Mouse (Mus musculus) heart, embryonic 13.5 days (tissue): ENCODE results near the gene Ntrk3. TPM values are rescaled to one million over a fixed set of nuclear protein-coding genes. Genes with fewer than 3 reads are reported as not detected.

Source experiments
- ATAC-seq: fragments of 200-750 bp; cut with Nextera tagmentation; 2 replicates; pipeline ENCODE4 v1.8.0; 2017; ENCODE audit warnings: moderate TSS enrichment; ENCODE audit not compliant: insufficient number of reproducible peaks, low FRiP score, low TSS enrichment; ENCODE audit errors: extremely low read depth
- H3K27ac ChIP-seq: fragments of 300-500 bp; sonication (generic); replicated peaks from 2 replicates; pipeline ENCODE4 v1.5.1; 2015; ENCODE audit warnings: moderate library complexity, mild to moderate bottlenecking, inconsistent platforms
- H3K27me3 ChIP-seq: fragments of 300-500 bp; sonication (generic); replicated peaks from 2 replicates; pipeline ENCODE4 v1.6.1; 2015; ENCODE audit warnings: mild to moderate bottlenecking, inconsistent platforms
- H3K36me3 ChIP-seq: fragments of 300-500 bp; sonication (generic); 2 replicates; pipeline ENCODE4 v1.6.1; 2015; ENCODE audit warnings: mild to moderate bottlenecking, inconsistent platforms
- H3K4me1 ChIP-seq: fragments of 300-500 bp; sonication (generic); 2 replicates; pipeline ENCODE4 v1.6.1; 2015; ENCODE audit warnings: inconsistent platforms
- H3K4me2 ChIP-seq: fragments of 300-500 bp; sonication (generic); 2 replicates; pipeline ENCODE4 v1.6.1; 2015; ENCODE audit warnings: inconsistent platforms, mild to moderate bottlenecking, moderate library complexity
- H3K4me3 ChIP-seq: fragments of 300-500 bp; sonication (generic); 2 replicates; pipeline ENCODE4 v1.5.1; 2015; ENCODE audit warnings: moderate library complexity, mild to moderate bottlenecking, inconsistent platforms
- H3K9ac ChIP-seq: fragments of 300-500 bp; sonication (generic); 2 replicates; pipeline ENCODE4 v1.6.1; 2015; ENCODE audit warnings: inconsistent platforms, mild to moderate bottlenecking, moderate library complexity
- H3K9me3 ChIP-seq: fragments of 300-500 bp; sonication (generic); 2 replicates; pipeline ENCODE4 v1.6.1; 2016; ENCODE audit warnings: inconsistent platforms
- WGBS: fragments of 180-500 bp; shearing (Covaris S2); methylation state at CpG from one replicate; pipeline ENCODE4 v1.1.7; 2015; ENCODE audit warnings: mixed read lengths; 5-methylcytosine and 5-hydroxymethylcytosine counted together
- polyA plus RNA-seq: library from polyadenylated mRNA; unstranded; fragments of >200 nt; fragmentation: Nextera tagmentation; extraction: Ambion mirVana; gene quantifications from 2 replicates; pipeline ENCODE4 v1.2.1, GENCODE M21; 2015

Gene Ntrk3
- polyA plus RNA-seq, 1 experiment from 2014 or later = 1.1 TPM

DNA sequence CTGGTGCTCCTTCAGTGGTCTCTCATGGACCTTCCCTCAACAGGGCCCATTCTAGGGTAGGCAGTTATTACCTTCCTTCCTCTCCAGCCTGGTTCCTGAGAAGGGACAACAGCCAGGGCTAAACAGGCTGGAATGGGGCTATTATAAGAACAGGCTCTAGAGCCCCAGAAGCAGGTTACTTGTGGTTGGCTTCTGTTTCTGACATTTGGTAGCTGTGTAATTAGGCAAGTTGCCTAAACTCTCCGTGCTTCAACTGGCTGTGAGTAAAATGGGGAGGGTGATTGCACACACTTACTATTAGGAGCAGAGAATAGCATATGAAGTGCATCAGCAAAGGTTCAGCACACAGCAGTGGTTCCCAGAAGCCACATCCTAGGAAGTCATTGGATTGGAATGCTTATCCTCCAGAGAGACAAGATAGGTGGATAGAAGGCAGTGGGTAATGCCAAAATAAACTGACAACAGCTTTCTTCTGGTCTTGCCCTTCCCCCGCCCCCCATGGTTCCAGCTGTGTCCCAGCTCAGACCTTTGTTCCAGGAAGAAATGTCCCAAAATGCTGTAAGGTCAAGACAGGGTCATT is 230.7 kb downstream of the Ntrk3 start:
- Histone ChIP-seq H3K9me3 (no peaks in the 10 kb centered on the region), H3K27ac (no peak overlapping the region), H3K4me1 (no peaks in the 10 kb centered on the region), H3K36me3 (no peaks in the 10 kb centered on the region), H3K4me2 (no peak overlapping the region), H3K27me3 (no peaks in the 10 kb centered on the region), H3K4me3 (no peak overlapping the region), H3K9ac (no peak overlapping the region)
- no peak for ATAC-seq
- WGBS = 34% methylated on average over 2 of the region's 2 CpGs

DNA sequence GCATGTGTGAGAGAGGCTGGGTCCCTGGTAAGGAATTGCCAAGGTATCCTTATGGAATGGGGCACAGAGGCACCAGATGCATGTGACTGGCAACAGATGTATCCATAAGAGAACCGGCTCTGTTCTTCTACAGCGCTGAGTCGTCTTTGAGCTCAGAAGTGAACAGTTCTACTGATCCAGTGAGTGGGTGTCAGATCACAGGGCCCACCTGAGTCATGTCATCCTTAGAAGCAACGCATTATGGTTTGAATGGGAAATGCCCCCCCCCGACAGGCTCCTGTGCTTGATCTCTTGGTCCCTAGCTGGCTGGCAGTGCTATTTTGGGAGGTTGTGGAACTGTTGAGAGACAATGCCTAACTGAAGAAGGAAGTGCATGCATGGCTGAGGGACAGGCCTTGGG is 236.9 kb downstream of the Ntrk3 start:
- no peak for ATAC-seq
- WGBS = 62% methylated on average over 5 of the region's 5 CpGs
- H3K4me2 ChIP-seq = no peak overlapping the region
- H3K36me3 ChIP-seq = no peaks in the 10 kb centered on the region
- no peak overlapping the region for H3K4me3 ChIP-seq
- H3K27me3 ChIP-seq = no peaks in the 10 kb centered on the region
- no peak overlapping the region for H3K9ac ChIP-seq
- H3K27ac ChIP-seq = no peak overlapping the region
- H3K4me1 ChIP-seq = no peaks in the 10 kb centered on the region
- H3K9me3 ChIP-seq = no peaks in the 10 kb centered on the region

DNA sequence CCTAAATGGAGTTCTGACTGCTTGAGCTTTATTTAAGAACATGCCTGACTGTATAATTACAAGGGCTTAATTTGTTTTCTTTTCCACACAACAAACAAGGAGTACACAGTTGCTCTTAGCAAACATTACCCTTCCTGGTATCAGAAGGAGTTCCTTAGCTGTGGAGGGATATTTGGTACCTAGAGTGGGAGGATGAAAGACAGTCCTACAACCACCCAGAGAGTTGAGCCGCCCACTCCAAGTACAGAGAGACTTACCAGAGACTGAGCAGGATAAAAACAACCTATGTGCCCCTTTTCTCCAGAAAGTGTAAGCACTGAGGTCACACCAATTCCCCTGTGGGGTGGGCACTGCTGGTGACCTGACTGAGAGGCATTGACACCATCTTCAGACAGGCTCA is 237.8 kb downstream of the Ntrk3 start:
- 42% methylated on average over 1 of the region's 1 CpGs for WGBS
- Histone ChIP-seq H3K4me2 (no peak overlapping the region), H3K36me3 (no peaks in the 10 kb centered on the region), H3K4me3 (no peak overlapping the region), H3K9ac (no peak overlapping the region), H3K27me3 (no peaks in the 10 kb centered on the region), H3K27ac (no peak overlapping the region), H3K9me3 (no peaks in the 10 kb centered on the region), H3K4me1 (no peaks in the 10 kb centered on the region)
- ATAC-seq = no peak

DNA sequence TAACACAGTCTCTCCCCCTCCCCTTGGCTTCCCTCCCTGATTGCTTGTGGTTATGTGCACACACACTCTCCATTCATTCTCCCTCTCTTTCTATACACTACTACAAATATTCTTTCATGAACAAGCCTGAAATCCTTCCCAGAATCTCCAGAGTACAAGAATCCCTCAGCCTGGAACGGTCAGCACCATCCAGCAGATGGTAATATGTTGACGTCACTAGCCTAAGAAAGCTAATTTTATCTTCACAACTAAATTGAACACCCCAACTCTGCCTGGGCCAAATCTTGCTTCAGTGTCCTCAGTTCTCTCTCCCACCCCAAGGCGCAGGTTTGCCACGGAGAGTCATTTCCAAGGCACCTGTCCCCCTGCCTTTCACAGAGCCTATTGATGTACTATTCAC is 239.5 kb downstream of the Ntrk3 start:
- H3K9me3 ChIP-seq = no peaks in the 10 kb centered on the region
- H3K36me3 ChIP-seq = no peaks in the 10 kb centered on the region
- H3K4me2 ChIP-seq = no peak overlapping the region
- H3K27me3 ChIP-seq = no peaks in the 10 kb centered on the region
- H3K4me3 ChIP-seq = no peak overlapping the region
- no peak for ATAC-seq
- H3K27ac ChIP-seq = no peak overlapping the region
- H3K4me1 ChIP-seq = no peaks in the 10 kb centered on the region
- no peak overlapping the region for H3K9ac ChIP-seq
- 70% methylated on average over 4 of the region's 4 CpGs for WGBS

DNA sequence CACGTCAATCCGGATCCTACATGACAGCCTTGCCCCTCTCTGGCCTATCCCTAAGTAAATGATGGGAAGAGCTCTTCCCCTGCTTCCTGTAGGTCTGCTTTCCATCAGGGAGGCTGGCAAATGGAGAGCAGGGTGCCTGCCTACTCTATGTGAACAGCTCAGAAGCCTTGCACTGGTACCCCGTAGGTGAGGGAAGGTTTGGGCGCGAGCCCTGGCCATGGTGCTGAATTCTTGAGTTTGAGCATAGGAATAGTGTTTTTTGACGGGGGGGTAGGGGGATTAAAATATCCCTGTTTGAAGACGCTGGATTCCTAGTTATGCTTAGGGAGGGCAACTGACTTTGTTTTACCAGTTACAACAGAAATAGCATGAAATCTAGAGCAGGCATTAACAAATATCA is 240.0 kb downstream of the Ntrk3 start:
- H3K27ac ChIP-seq = no peak overlapping the region
- H3K9ac ChIP-seq = no peak overlapping the region
- no peaks in the 10 kb centered on the region for H3K27me3 ChIP-seq
- no peaks in the 10 kb centered on the region for H3K4me1 ChIP-seq
- H3K9me3 ChIP-seq = no peaks in the 10 kb centered on the region
- H3K36me3 ChIP-seq = no peaks in the 10 kb centered on the region
- no peak overlapping the region for H3K4me2 ChIP-seq
- H3K4me3 ChIP-seq = no peak overlapping the region
- WGBS = 39% methylated on average over 7 of the region's 7 CpGs
- ATAC-seq = no peak

DNA sequence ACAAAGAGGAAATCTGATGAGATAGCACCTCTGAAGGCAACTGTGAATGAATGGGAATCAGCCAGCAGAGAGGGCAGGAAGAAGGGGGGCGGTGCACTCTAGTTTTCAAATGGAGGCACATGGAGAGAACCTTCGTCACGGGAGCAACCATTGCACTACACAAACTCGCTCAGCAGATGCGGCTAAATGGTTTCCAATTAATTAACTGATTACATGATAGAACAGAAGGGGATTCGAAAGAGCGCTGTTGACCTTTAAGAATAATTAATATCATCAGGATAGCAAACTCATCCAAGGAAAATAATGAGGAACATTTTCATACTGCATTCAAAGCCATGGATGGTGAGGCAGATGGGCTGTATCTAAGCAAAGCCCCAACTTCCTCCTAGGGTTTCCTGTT is 244.2 kb downstream of the Ntrk3 start:
- no peak overlapping the region for H3K4me2 ChIP-seq
- no peak for ATAC-seq
- 82% methylated on average over 7 of the region's 7 CpGs for WGBS
- H3K9ac ChIP-seq = no peak overlapping the region
- H3K4me3 ChIP-seq = no peak overlapping the region
- no peaks in the 10 kb centered on the region for H3K4me1 ChIP-seq
- H3K9me3 ChIP-seq = no peaks in the 10 kb centered on the region
- no peaks in the 10 kb centered on the region for H3K27me3 ChIP-seq
- no peak overlapping the region for H3K27ac ChIP-seq
- H3K36me3 ChIP-seq = no peaks in the 10 kb centered on the region

DNA sequence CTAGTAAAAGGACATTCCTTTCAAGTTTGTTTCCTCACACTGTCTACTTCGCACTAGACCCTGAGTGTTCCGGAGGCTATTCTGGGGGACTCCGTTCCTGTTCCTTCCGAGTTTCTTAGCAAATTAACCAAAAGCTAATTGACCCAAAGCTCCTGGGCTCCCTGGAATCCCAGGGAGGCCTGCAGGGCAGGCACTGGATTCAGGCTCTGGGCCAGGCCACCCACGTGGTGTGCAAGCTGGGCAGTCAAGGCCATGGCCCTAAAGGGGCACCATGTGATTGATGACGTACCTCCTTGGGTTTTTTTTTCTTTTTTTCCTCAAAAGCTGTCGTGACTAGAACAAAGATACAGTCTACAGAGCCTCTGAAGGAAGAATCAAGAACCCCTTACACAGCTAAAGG is 246.6 kb downstream of the Ntrk3 start:
- WGBS = 58% methylated on average over 7 of the region's 7 CpGs
- Histone ChIP-seq H3K36me3 (no peaks in the 10 kb centered on the region), H3K27ac (no peak overlapping the region), H3K9me3 (no peaks in the 10 kb centered on the region), H3K4me3 (no peak overlapping the region), H3K4me1 (no peaks in the 10 kb centered on the region), H3K9ac (no peak overlapping the region), H3K27me3 (no peaks in the 10 kb centered on the region), H3K4me2 (no peak overlapping the region)
- ATAC-seq = no peak; the same call in 1 of the 2 replicates

DNA sequence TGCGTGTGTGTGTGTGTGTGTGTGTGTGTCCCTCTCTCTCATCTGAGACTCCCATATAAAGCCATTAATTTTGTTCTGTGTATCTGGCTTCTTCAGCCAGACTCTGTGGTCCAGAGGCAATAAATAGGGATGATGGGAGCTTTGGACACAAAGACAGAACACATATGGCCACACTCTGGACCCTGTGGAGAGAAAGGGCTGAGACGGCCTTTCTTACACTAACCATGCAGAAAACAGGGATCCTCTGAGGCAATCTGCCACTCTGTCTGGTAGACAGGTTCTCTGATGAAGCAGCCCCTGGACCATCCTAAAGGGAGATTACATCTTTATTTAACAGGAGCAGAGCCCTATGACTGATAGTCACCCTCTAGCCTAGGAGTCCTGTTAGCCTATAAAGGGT is 253.5 kb downstream of the Ntrk3 start:
- no peaks in the 10 kb centered on the region for H3K36me3 ChIP-seq
- no peaks in the 10 kb centered on the region for H3K27me3 ChIP-seq
- no peaks in the 10 kb centered on the region for H3K4me1 ChIP-seq
- no peak for ATAC-seq
- no peak overlapping the region for H3K27ac ChIP-seq
- WGBS = 94% methylated on average over 2 of the region's 2 CpGs
- no peak overlapping the region for H3K4me3 ChIP-seq
- no peak overlapping the region for H3K4me2 ChIP-seq
- H3K9ac ChIP-seq = no peak overlapping the region
- H3K9me3 ChIP-seq = no peaks in the 10 kb centered on the region

DNA sequence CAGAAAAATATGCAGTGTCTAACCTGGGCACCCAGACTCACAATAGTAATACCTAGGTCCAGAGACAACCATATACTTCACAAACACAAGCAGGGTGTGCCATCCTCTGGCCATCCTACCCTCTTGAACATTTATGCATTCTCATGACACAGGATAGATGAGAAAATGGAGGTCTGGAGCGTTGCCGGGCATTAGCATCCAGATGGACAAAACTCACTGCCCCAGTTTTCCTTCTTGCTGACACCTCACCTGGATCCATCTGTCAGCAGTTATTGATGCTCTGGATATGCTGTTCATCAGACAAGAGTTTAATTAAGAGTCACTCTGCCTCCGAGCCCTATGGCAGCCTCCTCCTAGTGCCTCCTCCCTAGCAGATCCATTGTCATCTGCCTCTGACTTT is 254.1 kb downstream of the Ntrk3 start:
- no peaks in the 10 kb centered on the region for H3K9me3 ChIP-seq
- ATAC-seq = no peak
- H3K27ac ChIP-seq = no peak overlapping the region
- WGBS = 73% methylated on average over 3 of the region's 3 CpGs
- H3K4me1 ChIP-seq = no peaks in the 10 kb centered on the region
- H3K4me3 ChIP-seq = no peak overlapping the region
- no peak overlapping the region for H3K4me2 ChIP-seq
- no peaks in the 10 kb centered on the region for H3K27me3 ChIP-seq
- H3K36me3 ChIP-seq = no peaks in the 10 kb centered on the region
- no peak overlapping the region for H3K9ac ChIP-seq

DNA sequence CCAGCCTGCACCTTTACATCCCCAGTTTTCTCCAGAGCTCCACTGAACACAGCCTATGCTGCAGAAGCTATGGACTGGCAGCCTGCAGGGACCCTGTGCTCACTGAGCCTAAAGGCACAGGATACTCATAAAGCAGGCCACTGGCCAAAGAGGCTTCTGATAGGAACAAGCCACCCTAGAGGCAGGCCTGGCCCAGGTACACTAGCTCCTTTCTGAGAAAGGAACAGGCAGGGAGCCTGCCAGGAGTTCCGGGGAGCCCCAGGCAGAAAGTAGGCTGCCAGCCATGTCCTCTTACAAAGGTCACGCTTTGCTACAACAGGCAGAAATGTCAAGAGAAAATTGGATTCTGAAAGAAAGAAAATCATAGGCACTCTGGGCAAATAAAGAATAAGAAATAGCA is 254.8 kb downstream of the Ntrk3 start:
- Histone ChIP-seq H3K27me3 (no peaks in the 10 kb centered on the region), H3K9me3 (no peaks in the 10 kb centered on the region), H3K9ac (no peak overlapping the region), H3K4me2 (no peak overlapping the region), H3K36me3 (no peaks in the 10 kb centered on the region), H3K4me1 (no peaks in the 10 kb centered on the region), H3K4me3 (no peak overlapping the region), H3K27ac (no peak overlapping the region)
- ATAC-seq = no peak
- WGBS = 74% methylated on average over 2 of the region's 2 CpGs

DNA sequence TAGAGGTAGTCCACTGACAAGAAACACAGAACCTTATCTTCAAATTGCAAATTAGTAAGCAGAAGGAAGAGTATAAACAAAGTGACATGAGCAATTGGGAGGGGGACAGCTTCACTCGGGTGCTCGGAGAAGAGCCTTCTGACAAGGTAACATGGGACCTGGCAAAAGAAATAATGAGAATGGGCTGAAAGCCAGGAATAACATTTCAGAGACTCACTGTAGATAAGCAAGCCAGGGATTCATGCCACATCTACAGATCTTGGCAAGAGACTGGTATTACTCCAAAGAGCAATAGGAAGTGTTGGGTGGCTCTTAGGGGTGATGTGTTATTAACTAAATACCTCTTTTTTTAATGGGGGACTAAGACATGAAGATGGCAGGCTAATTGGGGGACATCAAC is 258.9 kb downstream of the Ntrk3 start:
- no peak for ATAC-seq
- no peak overlapping the region for H3K4me3 ChIP-seq
- H3K36me3 ChIP-seq = no peaks in the 10 kb centered on the region
- no peak overlapping the region for H3K27ac ChIP-seq
- no peak overlapping the region for H3K4me2 ChIP-seq
- H3K9ac ChIP-seq = no peak overlapping the region
- no peaks in the 10 kb centered on the region for H3K9me3 ChIP-seq
- no peaks in the 10 kb centered on the region for H3K27me3 ChIP-seq
- no peaks in the 10 kb centered on the region for H3K4me1 ChIP-seq
- 49% methylated on average over 2 of the region's 2 CpGs for WGBS

DNA sequence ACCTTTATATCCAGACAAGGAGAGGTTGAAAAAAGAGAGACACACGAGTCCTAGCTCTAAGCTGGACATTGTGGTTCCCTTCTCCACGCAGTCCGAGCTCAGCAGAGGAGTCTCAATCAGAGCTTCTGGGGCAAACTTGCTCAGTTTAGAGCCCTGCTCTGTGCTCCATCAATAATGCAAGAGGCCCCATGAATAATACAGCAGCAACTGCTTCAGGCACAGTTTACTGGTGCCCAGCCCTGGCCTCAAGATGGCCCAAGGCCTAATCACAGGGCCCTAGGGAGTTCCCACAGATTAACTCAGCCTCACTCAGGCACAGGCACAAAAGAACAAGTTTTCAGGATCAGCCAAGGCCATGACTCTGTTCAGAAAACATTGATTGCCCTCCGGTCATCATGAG is 266.1 kb downstream of the Ntrk3 start:
- WGBS = 70% methylated on average over 4 of the region's 4 CpGs
- no peaks in the 10 kb centered on the region for H3K4me1 ChIP-seq
- H3K9ac ChIP-seq = no peak overlapping the region
- no peak overlapping the region for H3K4me2 ChIP-seq
- no peak overlapping the region for H3K27ac ChIP-seq
- no peaks in the 10 kb centered on the region for H3K36me3 ChIP-seq
- H3K9me3 ChIP-seq = no peaks in the 10 kb centered on the region
- no peak overlapping the region for H3K4me3 ChIP-seq
- no peak for ATAC-seq
- H3K27me3 ChIP-seq = no peaks in the 10 kb centered on the region
